Mouse (Mus musculus): Measurements from ENCODE around the gene Stk39. TPM values are rescaled to one million over a fixed set of nuclear protein-coding genes. Genes with fewer than 3 reads are reported as not detected.

Stk39 gene
- total RNA-seq, 2 experiments from 2014 or later = 81.3 to 83.2 TPM

GRCm38 (mm10) chr2:68364181-68364900 lies 107.7 kb downstream of the Stk39 start:
- intact Hi-C loops (cut with DNase I) = loop anchor here (5.0 kb wide), 1 partner anchor 203 kb away; no protein-coding TSS in a partner anchor
- no peak for DNase-seq (ENCODE audit: low spot score)

- DNase-seq (ENCODE audit: low spot score) = no peak
- intact Hi-C loops (cut with DNase I) = loop anchor here (5.0 kb wide), 1 partner anchor 204 kb away; no protein-coding TSS in a partner anchor
Measured at GRCm38 (mm10) chr2:68363159-68363558, 108.9 kb downstream of the Stk39 start.

- intact Hi-C loops (cut with DNase I) = loop anchor here (5.0 kb wide), 1 partner anchor 206 kb away; no protein-coding TSS in a partner anchor
- DNase-seq (ENCODE audit: low spot score) = no peak
Measured at GRCm38 (mm10) chr2:68361701-68362100, 110.4 kb downstream of the Stk39 start.

GRCm38 (mm10) chr2:68350621-68351020 lies 121.4 kb downstream of the Stk39 start:
- intact Hi-C loops (cut with DNase I) = loop anchor here (5.0 kb wide), 1 partner anchor 228 kb away; no protein-coding TSS in a partner anchor
- no peak for DNase-seq (ENCODE audit: low spot score)

GRCm38 (mm10) chr2:68349593-68350383 lies 122.3 kb downstream of the Stk39 start:
- no peak for DNase-seq (ENCODE audit: low spot score)
- intact Hi-C loops (cut with DNase I) = loop anchor here (2.0 to 10.0 kb wide), 3 partner anchors 129 to 815 kb away; no protein-coding TSS in a partner anchor

- no peak for DNase-seq (ENCODE audit: low spot score)
- intact Hi-C loops (cut with DNase I) = loop anchor here (2.0 to 10.0 kb wide), 2 partner anchors 128 to 814 kb away; no protein-coding TSS in a partner anchor
Measured at GRCm38 (mm10) chr2:68348966-68349365, 123.1 kb downstream of the Stk39 start.

- intact Hi-C loops (cut with DNase I) = loop anchor here (10.0 kb wide), 1 partner anchor 812 kb away; no protein-coding TSS in a partner anchor
- DNase-seq (ENCODE audit: low spot score) = no peak
Measured at GRCm38 (mm10) chr2:68346606-68347237, 125.3 kb downstream of the Stk39 start.

- no peak for DNase-seq (ENCODE audit: low spot score)
- intact Hi-C loops (cut with DNase I) = loop anchor here (10.0 kb wide), 1 partner anchor 810 kb away; no protein-coding TSS in a partner anchor
Measured at GRCm38 (mm10) chr2:68345269-68345668, 126.8 kb downstream of the Stk39 start.

GRCm38 (mm10) chr2:68343751-68344150 lies 128.3 kb downstream of the Stk39 start:
- intact Hi-C loops (cut with DNase I) = loop anchor here (10.0 kb wide), 1 partner anchor 809 kb away; no protein-coding TSS in a partner anchor
- DNase-seq (ENCODE audit: low spot score) = no peak

GRCm38 (mm10) chr2:68342122-68342646 lies 129.9 kb downstream of the Stk39 start:
- intact Hi-C loops (cut with DNase I) = loop anchor here (10.0 kb wide), 1 partner anchor 807 kb away; no protein-coding TSS in a partner anchor
- DNase-seq (ENCODE audit: low spot score) = no peak

- intact Hi-C loops (cut with DNase I) = no loop called here
Measured at GRCm38 (mm10) chr2:68336913-68337312, 135.2 kb downstream of the Stk39 start.

GRCm38 (mm10) chr2:68334945-68335344 lies 137.1 kb downstream of the Stk39 start:
- intact Hi-C loops (cut with DNase I) = no loop called here
- no peak for DNase-seq (ENCODE audit: low spot score)

More at GRCm38 (mm10) chr2:68336913-68337312, 135.2 kb downstream of the Stk39 start:
- no peak for DNase-seq (ENCODE audit: low spot score)

GRCm38 (mm10) chr2:68325306-68325705 lies 146.8 kb downstream of the Stk39 start:
- DNase-seq (ENCODE audit: low spot score) = no peak
- intact Hi-C loops (cut with DNase I) = no loop called here

GRCm38 (mm10) chr2:68321230-68321629 lies 150.8 kb downstream of the Stk39 start:
- intact Hi-C loops (cut with DNase I) = no loop called here

GRCm38 (mm10) chr2:68320670-68321069 lies 151.4 kb downstream of the Stk39 start:
- DNase-seq (ENCODE audit: low spot score) = no peak
- intact Hi-C loops (cut with DNase I) = no loop called here

More at GRCm38 (mm10) chr2:68321230-68321629, 150.8 kb downstream of the Stk39 start:
- no peak for DNase-seq (ENCODE audit: low spot score)

- DNase-seq (ENCODE audit: low spot score) = no peak
- intact Hi-C loops (cut with DNase I) = no loop called here
Measured at GRCm38 (mm10) chr2:68318452-68318851, 153.6 kb downstream of the Stk39 start.

- DNase-seq (ENCODE audit: low spot score) = no peak
- intact Hi-C loops (cut with DNase I) = no loop called here
Measured at GRCm38 (mm10) chr2:68317895-68318294, 154.2 kb downstream of the Stk39 start.

- intact Hi-C loops (cut with DNase I) = no loop called here
- DNase-seq (ENCODE audit: low spot score) = peak; percentile 19
Measured at GRCm38 (mm10) chr2:68317452-68317851, 154.6 kb downstream of the Stk39 start.

- no peak for DNase-seq (ENCODE audit: low spot score)
- intact Hi-C loops (cut with DNase I) = no loop called here
Measured at GRCm38 (mm10) chr2:68315258-68315657, 156.8 kb downstream of the Stk39 start.

GRCm38 (mm10) chr2:68310121-68310520 lies 161.9 kb downstream of the Stk39 start:
- intact Hi-C loops (cut with DNase I) = no loop called here
- no peak for DNase-seq (ENCODE audit: low spot score)
